Mouse (Mus musculus) MEL (cell line): ENCODE results near the gene Arl6ip5. TPM values are rescaled to one million over a fixed set of nuclear protein-coding genes. Genes with fewer than 3 reads are reported as not detected.

Source experiments
- DNase-seq: peaks from one replicate; pipeline ENCODE4 v3.0.0; 2011; ENCODE audit warnings: low read depth, low spot score
- H3K27ac ChIP-seq: 2 replicates; pipeline ENCODE4 v1.5.1; 2012; ENCODE audit warnings: low read depth, mild to moderate bottlenecking, control low read depth, low read length, moderate library complexity; ENCODE audit not compliant: control insufficient read depth
- H3K27me3 ChIP-seq, 2 experiments: fragments of 150-350 bp in 1 of 2; sonication (generic) in 1 of 2; 2 replicates each; pipeline ENCODE4 v1.6.1; 2012; ENCODE audit warnings: low read length in 2 of 2, mild to moderate bottlenecking in 2 of 2, improper control_type of control experiment in 1 of 2, moderate library complexity in 1 of 2; ENCODE audit not compliant: insufficient read depth in 2 of 2, control insufficient read depth in 1 of 2
- H3K36me3 ChIP-seq, 2 experiments: 2 replicates each; pipeline ENCODE4 v1.6.1; 2012 to 2014; ENCODE audit warnings: low read length in 2 of 2, improper control_type of control experiment in 1 of 2, inconsistent platforms in 1 of 2, mild to moderate bottlenecking in 1 of 2; ENCODE audit not compliant: insufficient read depth in 2 of 2, control insufficient read depth in 1 of 2
- H3K4me1 ChIP-seq, 2 experiments: fragments of 150-350 bp in 1 of 2; sonication (generic) in 1 of 2; 2 replicates each; pipeline ENCODE4 v1.6.1; 2012; ENCODE audit warnings: low read length in 2 of 2, improper control_type of control experiment in 1 of 2, mild to moderate bottlenecking in 1 of 2; ENCODE audit not compliant: insufficient read depth in 2 of 2, control insufficient read depth in 1 of 2
- H3K4me3 ChIP-seq, 2 experiments: fragments of 150-350 bp in 1 of 2; sonication (generic) in 1 of 2; 2 replicates each; pipeline ENCODE4 v1.5.1; 2012; ENCODE audit warnings: low read depth in 2 of 2, low read length in 2 of 2, mild to moderate bottlenecking in 2 of 2, moderate library complexity in 2 of 2, control low read depth in 1 of 2, improper control_type of control experiment in 1 of 2; ENCODE audit not compliant: control insufficient read depth in 1 of 2, insufficient read depth in 1 of 2
- H3K79me2 ChIP-seq: 2 replicates; pipeline ENCODE4 v1.6.1; 2012; ENCODE audit warnings: mild to moderate bottlenecking, low read length, moderate library complexity; ENCODE audit not compliant: control insufficient read depth, poor library complexity, insufficient read depth
- H3K9ac ChIP-seq: 2 replicates; pipeline ENCODE4 v1.6.1; 2012; ENCODE audit warnings: low read depth, mild to moderate bottlenecking, control low read depth, low read length, moderate library complexity; ENCODE audit not compliant: control insufficient read depth, poor library complexity, severe bottlenecking
- H3K9me3 ChIP-seq: fragments of 150-350 bp; sonication (generic); replicated peaks from 2 replicates; pipeline ENCODE4 v1.6.1; 2012; ENCODE audit warnings: mild to moderate bottlenecking, low read length, improper control_type of control experiment, moderate library complexity; ENCODE audit not compliant: insufficient read depth
- BHLHE40 ChIP-seq: IDR thresholded peaks from 2 replicates; pipeline ENCODE4 v1.6.1; 2012; ENCODE audit warnings: low read depth, mild to moderate bottlenecking, inconsistent platforms, low read length, improper control_type of control experiment, borderline replicate concordance
- CHD1 ChIP-seq: IDR thresholded peaks from 2 replicates; pipeline ENCODE4 v1.6.1; 2012; ENCODE audit warnings: low read depth, mild to moderate bottlenecking, inconsistent platforms, low read length, improper control_type of control experiment
- CHD2 ChIP-seq: IDR thresholded peaks from 2 replicates; pipeline ENCODE4 v1.6.1; 2011; ENCODE audit warnings: low read length, improper control_type of control experiment
- E2F4 ChIP-seq: IDR thresholded peaks from 2 replicates; pipeline ENCODE4 v1.6.1; 2011; ENCODE audit warnings: low read depth, low read length, improper control_type of control experiment, borderline replicate concordance
- ELF1 ChIP-seq: IDR thresholded peaks from 2 replicates; pipeline ENCODE4 v1.6.1; 2014; ENCODE audit warnings: low read depth, mild to moderate bottlenecking, inconsistent platforms, low read length, improper control_type of control experiment, moderate library complexity
- EP300 ChIP-seq, 2 experiments: IDR thresholded peaks; 2 replicates each; pipeline ENCODE4 v1.6.1; 2011; ENCODE audit warnings: improper control_type of control experiment in 2 of 2, low read length in 2 of 2, low read depth in 1 of 2, mild to moderate bottlenecking in 1 of 2
- GATA1 ChIP-seq: IDR thresholded peaks from 2 replicates; pipeline ENCODE4 v1.6.1; 2011; ENCODE audit warnings: low read depth, low read length, improper control_type of control experiment
- HCFC1 ChIP-seq: IDR thresholded peaks from 2 replicates; pipeline ENCODE4 v1.6.1; 2012; ENCODE audit warnings: low read depth, mild to moderate bottlenecking, inconsistent platforms, low read length, improper control_type of control experiment, moderate library complexity
- JUND ChIP-seq: IDR thresholded peaks from 2 replicates; pipeline ENCODE4 v1.6.1; 2011; ENCODE audit warnings: low read depth, mild to moderate bottlenecking, improper control_type of control experiment, low read length
- KAT2A ChIP-seq: conservative IDR thresholded peaks from 2 replicates; pipeline ENCODE4 v1.6.1; 2012; ENCODE audit warnings: low read depth, low read length, improper control_type of control experiment, inconsistent platforms
- MAX ChIP-seq: IDR thresholded peaks from 2 replicates; pipeline ENCODE4 v1.6.1; 2011; ENCODE audit warnings: low read length, improper control_type of control experiment
- MEF2A ChIP-seq: IDR thresholded peaks from 2 replicates; pipeline ENCODE4 v1.6.1; 2014; ENCODE audit warnings: low read depth, mild to moderate bottlenecking, inconsistent platforms, low read length, improper control_type of control experiment; ENCODE audit not compliant: poor library complexity, insufficient replicate concordance, severe bottlenecking; ENCODE audit errors: extremely low read depth
- MXI1 ChIP-seq: IDR thresholded peaks from 2 replicates; pipeline ENCODE4 v1.6.1; 2011; ENCODE audit warnings: mild to moderate bottlenecking, low read depth, low read length, improper control_type of control experiment
- MYB ChIP-seq: IDR thresholded peaks from 2 replicates; pipeline ENCODE4 v1.6.1; 2011; ENCODE audit warnings: mild to moderate bottlenecking, low read depth, low read length, improper control_type of control experiment
- MYC ChIP-seq: IDR thresholded peaks from 2 replicates; pipeline ENCODE4 v1.6.1; 2011; ENCODE audit warnings: low read depth, mild to moderate bottlenecking, low read length, improper control_type of control experiment, moderate library complexity
- NRF1 ChIP-seq: IDR thresholded peaks from 2 replicates; pipeline ENCODE4 v1.6.1; 2014; ENCODE audit warnings: low read depth, mild to moderate bottlenecking, inconsistent platforms, low read length, improper control_type of control experiment, moderate library complexity; ENCODE audit not compliant: poor library complexity, insufficient read depth, severe bottlenecking
- POLR2A ChIP-seq, 2 experiments: IDR thresholded peaks; 2 replicates each; pipeline ENCODE4 v1.6.1; 2011 to 2012; ENCODE audit warnings: low read length in 2 of 2, mild to moderate bottlenecking in 2 of 2, control low read depth in 1 of 2, improper control_type of control experiment in 1 of 2, low read depth in 1 of 2, moderate library complexity in 1 of 2; ENCODE audit not compliant: control insufficient read depth in 1 of 2, insufficient read depth in 1 of 2, poor library complexity in 1 of 2
- POLR2AphosphoS2 ChIP-seq: IDR thresholded peaks from 2 replicates; pipeline ENCODE4 v1.6.1; 2011; ENCODE audit warnings: low read length, improper control_type of control experiment
- POLR2AphosphoS5 ChIP-seq: IDR thresholded peaks from 2 replicates; pipeline ENCODE4 v1.6.1; 2012; ENCODE audit warnings: low read depth, borderline replicate concordance, mild to moderate bottlenecking, inconsistent platforms, low read length, moderate library complexity, mixed read lengths
- RAD21 ChIP-seq: IDR thresholded peaks from 2 replicates; pipeline ENCODE4 v1.6.1; 2011; ENCODE audit warnings: mild to moderate bottlenecking, low read depth, low read length, improper control_type of control experiment
- SMC3 ChIP-seq: IDR thresholded peaks from 2 replicates; pipeline ENCODE4 v1.6.1; 2011; ENCODE audit warnings: low read depth, low read length, improper control_type of control experiment
- TBP ChIP-seq: IDR thresholded peaks from 2 replicates; pipeline ENCODE4 v1.8.0; 2011; ENCODE audit warnings: low read depth, low read length, improper control_type of control experiment
- TCF12 ChIP-seq: IDR thresholded peaks from 2 replicates; pipeline ENCODE4 v1.6.1; 2014; ENCODE audit warnings: low read depth, mild to moderate bottlenecking, inconsistent platforms, low read length, improper control_type of control experiment, moderate library complexity
- USF1 ChIP-seq: IDR thresholded peaks from 2 replicates; pipeline ENCODE4 v1.6.1; 2014; ENCODE audit warnings: low read depth, mild to moderate bottlenecking, inconsistent platforms, low read length, improper control_type of control experiment, moderate library complexity
- USF2 ChIP-seq, 2 experiments: IDR thresholded peaks; 2 replicates each; pipeline ENCODE4 v1.6.1; 2011 to 2012; ENCODE audit warnings: improper control_type of control experiment in 2 of 2, low read length in 2 of 2, borderline replicate concordance in 1 of 2, inconsistent platforms in 1 of 2, low read depth in 1 of 2, mild to moderate bottlenecking in 1 of 2; ENCODE audit not compliant: insufficient read depth in 1 of 2
- ZC3H11A ChIP-seq: IDR thresholded peaks from 2 replicates; pipeline ENCODE4 v1.6.1; 2012; ENCODE audit warnings: low read depth, mild to moderate bottlenecking, inconsistent platforms, low read length, improper control_type of control experiment
- ZKSCAN1 ChIP-seq: IDR thresholded peaks from 2 replicates; pipeline ENCODE4 v1.6.1; 2012; ENCODE audit warnings: low read depth, mild to moderate bottlenecking, inconsistent platforms, low read length, improper control_type of control experiment, moderate library complexity
- ZMIZ1 ChIP-seq: IDR thresholded peaks from 2 replicates; pipeline ENCODE4 v1.6.1; 2012; ENCODE audit warnings: low read depth, mild to moderate bottlenecking, inconsistent platforms, low read length, improper control_type of control experiment, moderate library complexity
- ZNF384 ChIP-seq: IDR thresholded peaks from 2 replicates; pipeline ENCODE4 v1.6.1; 2012; ENCODE audit warnings: low read depth, mild to moderate bottlenecking, inconsistent platforms, low read length, improper control_type of control experiment
- polyA plus RNA-seq, 2 experiments: library from polyadenylated mRNA; stranded (reverse) in 1 of 2; unstranded in 1 of 2; fragments of >175 nt in 1 of 2; fragments of >200 nt in 1 of 2; gene quantifications; 2 replicates each; pipeline versions ENCODE4 v1.2.1 to v1.2.4; 2012; ENCODE audit warnings: low replicate concordance in 2 of 2, low read depth in 1 of 2; ENCODE audit not compliant: insufficient read length in 2 of 2, insufficient read depth in 1 of 2, missing spikeins in 1 of 2
- total RNA-seq: library from RNA; depleted of rRNA; stranded (reverse); fragments of 300-350 nt; gene quantifications from 2 replicates; pipeline ENCODE4 v1.2.3, GENCODE M21; 2012

Arl6ip5 gene
- total and polyA plus RNA-seq, 3 experiments, result 39.4 to 113 TPM; not detected in 1

DNA sequence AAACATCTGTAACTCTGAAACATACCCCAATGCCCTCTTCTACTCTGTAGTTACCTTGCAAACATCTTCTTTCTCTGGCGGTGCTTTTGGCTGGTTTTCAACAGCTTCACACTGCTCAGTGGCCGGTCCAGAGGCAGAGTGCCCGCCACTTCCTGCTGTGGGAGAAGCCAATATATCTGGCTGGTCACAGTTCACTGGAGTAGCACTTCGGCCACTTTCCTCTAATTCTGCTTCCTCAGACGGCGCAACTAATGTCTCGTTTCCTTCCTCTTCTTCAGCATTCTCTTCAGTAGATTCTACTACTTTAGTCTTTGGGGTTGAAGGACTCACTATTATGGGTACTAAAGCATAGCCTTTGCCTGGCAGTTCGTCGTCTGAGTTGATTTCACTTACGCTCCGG is 34.8 kb upstream of the Arl6ip5 start:
- no peak overlapping the region for H3K27ac ChIP-seq

DNA sequence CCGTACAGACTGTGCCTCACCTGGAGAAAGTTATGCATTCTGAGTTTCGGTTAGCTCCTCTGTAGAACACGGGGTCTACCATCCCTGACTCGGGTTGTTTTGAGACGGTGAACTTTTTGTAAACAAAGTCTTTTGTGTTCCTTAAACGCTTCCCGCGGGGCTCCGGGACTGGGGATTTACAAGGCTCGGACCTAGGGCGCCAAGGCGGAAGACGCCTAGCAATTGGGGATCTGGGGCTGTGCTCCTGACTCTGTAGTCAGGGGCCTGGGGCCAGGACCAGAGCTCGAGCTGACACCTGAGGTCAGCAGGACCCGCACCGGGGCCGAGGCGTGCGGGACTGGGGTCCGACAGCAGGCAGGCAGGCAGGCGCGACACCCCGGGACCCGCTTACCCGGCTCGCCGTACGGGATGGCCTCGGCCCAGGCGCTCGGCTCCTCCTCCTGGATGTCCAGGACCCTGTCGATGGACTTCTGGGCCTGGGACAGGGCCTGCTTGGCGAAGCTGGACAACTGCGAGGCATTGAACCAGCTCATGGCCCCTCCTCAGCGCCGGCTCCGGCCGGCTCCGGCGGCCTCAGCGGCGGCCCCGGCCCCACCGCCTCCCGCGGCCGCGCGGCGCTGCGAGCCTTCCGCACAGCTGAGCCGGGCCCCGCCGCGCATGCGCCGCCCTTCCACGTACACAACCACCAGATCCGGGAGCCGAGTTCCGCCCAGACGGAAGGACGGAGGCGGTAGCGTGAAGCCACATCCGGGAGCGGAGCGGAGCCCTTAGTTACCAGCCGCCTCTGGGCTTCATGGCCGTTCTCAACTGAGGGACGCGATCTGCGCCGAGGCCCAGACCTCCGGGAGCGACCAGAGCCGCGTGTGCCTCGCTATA is 31.8 kb upstream of the Arl6ip5 start, which contains the start of gene Tmf1:
Gene Tmf1 (minus strand): TSS at position 632 of the 876 bp plus-strand sequence.
- H3K27ac ChIP-seq, result peak within 1 kb of the TSS; percentile 92
- DNase-seq, result peak; percentile 95
- peaks cover 7 to 22% of the 10 kb centered on the region in 2 experiments for H3K4me1 ChIP-seq
- TF ChIP-seq USF2 (IDR thresholded peaks at IDR 0.05; ENCODE audit: borderline replicate concordance in 1 of 2, insufficient read depth in 1 of 2, low read depth in 1 of 2, low read length in 2 of 2) (no peak), NRF1 (peak; percentile 84), GATA1 (no peak), EP300 (IDR thresholded peaks at IDR 0.05; ENCODE audit: low read depth in 1 of 2, low read length in 2 of 2) (no peak), ZNF384 (no peak), CHD2 (no peak), KAT2A (peak; percentile 61; the same call in 1 of the 2 replicates), E2F4 (no peak), MXI1 (peak; percentile 50; the same call in 1 of the 2 replicates), MEF2A (no peak), POLR2A (IDR thresholded peaks at IDR 0.05; ENCODE audit: control insufficient read depth in 1 of 2, insufficient read depth in 1 of 2, low read depth in 1 of 2, low read length in 2 of 2, poor library complexity in 1 of 2) (peak; percentile 93 to 97), CHD1 (0 out of 2 replicates have a peak, but pooled peaks have one; percentile 1), POLR2AphosphoS2 (peak; percentile 93; the same call in 1 of the 2 replicates), JUND (no peak), POLR2AphosphoS5 (no peak), ZMIZ1 (peak; percentile 88; the same call in 1 of the 2 replicates), MYC (no peak), USF1 (no peak), MYB (peak; percentile 34; the same call in 1 of the 2 replicates), BHLHE40 (no peak), ZKSCAN1 (no peak), SMC3 (no peak), TBP (peak; percentile 52; the same call in 1 of the 2 replicates), ELF1 (peak; percentile 86), ZC3H11A (no peak)

More for the DNA sequence above, 34.8 kb upstream of the Arl6ip5 start:
- DNase-seq, result no peak
- no peak overlapping the region for H3K9ac ChIP-seq
- TF ChIP-seq POLR2AphosphoS2 (no peak), TCF12 (no peak), USF1 (no peak), RAD21 (no peak), HCFC1 (no peak), GATA1 (no peak), ZKSCAN1 (no peak), POLR2A (IDR thresholded peaks at IDR 0.05; ENCODE audit: control insufficient read depth in 1 of 2, insufficient read depth in 1 of 2, low read depth in 1 of 2, low read length in 2 of 2, poor library complexity in 1 of 2) (no peak), MAX (no peak)
- H3K79me2 ChIP-seq, result peaks cover 26% of the 10 kb centered on the region
- no peaks in the 10 kb centered on the region for H3K9me3 ChIP-seq
- H3K27me3 ChIP-seq, result no peaks in the 10 kb centered on the region
- no peak overlapping the region for H3K4me3 ChIP-seq
- H3K4me1 ChIP-seq, result peaks cover 0 to 12% of the 10 kb centered on the region in 2 experiments; a peak in 2 of 4 replicates
- H3K36me3 ChIP-seq, result peaks cover 12 to 15% of the 10 kb centered on the region in 2 experiments

More for the DNA sequence above, 31.8 kb upstream of the Arl6ip5 start, which contains the start of gene Tmf1:
- Histone ChIP-seq H3K79me2 (peaks cover 26% of the 10 kb centered on the region), H3K27me3 (no peaks in the 10 kb centered on the region), H3K9ac (peak within 1 kb of the TSS; percentile 91), H3K4me3 (peak within 1 kb of the TSS; percentile 83 to 94), H3K9me3 (no peaks in the 10 kb centered on the region), H3K36me3 (peaks cover 4 to 30% of the 10 kb centered on the region in 2 experiments)
